Mouse (Mus musculus) cerebral cortex, adult 2 months (tissue): Measurements from ENCODE around the gene Gm48552.

Experiments
- WGBS: fragments of 180-500 bp; shearing (Covaris S2); methylation state at CpG from one replicate; pipeline ENCODE4 v1.1.7; 2018; 5-methylcytosine and 5-hydroxymethylcytosine counted together

Gm48552 gene

GRCm38 (mm10) chr10:81360721-81361120 is 28.1 kb upstream of the Gm48552 start:
- WGBS: 73% methylated on average over 8 of the region's 8 CpGs

GRCm38 (mm10) chr10:81362336-81362949 is 26.4 kb upstream of the Gm48552 start:
- 84% methylated on average over 12 of the region's 12 CpGs for WGBS

- whole genome bisulfite sequencing: 51% methylated on average over 54 of the region's 54 CpGs
These were observed 25.1 kb upstream of the Gm48552 start for GRCm38 (mm10) chr10:81363436-81364346.

GRCm38 (mm10) chr10:81364666-81365065 is 24.1 kb upstream of the Gm48552 start:
- 26% methylated on average over 28 of the region's 28 CpGs for WGBS

GRCm38 (mm10) chr10:81365073-81365472 is 23.7 kb upstream of the Gm48552 start:
- WGBS: 42% methylated on average over 4 of the region's 4 CpGs

- 30% methylated on average over 12 of the region's 12 CpGs for WGBS
These were observed 22.9 kb upstream of the Gm48552 start, which contains the start of gene 4930404N11Rik for GRCm38 (mm10) chr10:81365672-81366476. 4930404N11Rik (minus strand) TSS chr10:81365816.

- WGBS: 59% methylated on average over 6 of the region's 6 CpGs
These were observed 22.2 kb upstream of the Gm48552 start for GRCm38 (mm10) chr10:81366477-81367206.

GRCm38 (mm10) chr10:81367207-81367495 is 21.7 kb upstream of the Gm48552 start:
- 76% methylated on average over 6 of the region's 6 CpGs for WGBS

- 92% methylated on average over 10 of the region's 10 CpGs for WGBS
These were observed 13.5 kb upstream of the Gm48552 start for GRCm38 (mm10) chr10:81375322-81375721.

GRCm38 (mm10) chr10:81376561-81377361 is 12.0 kb upstream of the Gm48552 start:
- 39% methylated on average over 6 of the region's 6 CpGs for WGBS

GRCm38 (mm10) chr10:81377362-81377664 is 11.5 kb upstream of the Gm48552 start:
- WGBS: 36% methylated on average over 2 of the region's 2 CpGs

GRCm38 (mm10) chr10:81377793-81378552 is 10.8 kb upstream of the Gm48552 start, which contains the start of gene Fzr1:
Fzr1 (minus strand) TSS chr10:81378516.
- WGBS: 1% methylated on average over 58 of the region's 59 CpGs

GRCm38 (mm10) chr10:81378553-81379182 is 10.1 kb upstream of the Gm48552 start:
- WGBS: 1% methylated on average over 46 of the region's 46 CpGs

GRCm38 (mm10) chr10:81379183-81379553 is 9.6 kb upstream of the Gm48552 start:
- WGBS: 58% methylated on average over 3 of the region's 3 CpGs

- WGBS: 89% methylated on average over 6 of the region's 6 CpGs
These were observed 8.9 kb upstream of the Gm48552 start for GRCm38 (mm10) chr10:81379809-81380378.

GRCm38 (mm10) chr10:81382039-81382438 is 6.8 kb upstream of the Gm48552 start:
- 73% methylated on average over 5 of the region's 5 CpGs for WGBS

GRCm38 (mm10) chr10:81383802-81384604 is 4.8 kb upstream of the Gm48552 start, which contains the start of the genes Dohh and Gm48551:
Dohh (plus strand) TSS chr10:81384428.
Gm48551 (plus strand) TSS chr10:81384466.
- WGBS: 7% methylated on average over 53 of the region's 54 CpGs

GRCm38 (mm10) chr10:81384605-81384982 is 4.2 kb upstream of the Gm48552 start:
- under 1% methylated on average over 19 of the region's 19 CpGs for WGBS
